Mouse (Mus musculus): ENCODE measurements at regions not wholly inside any gene's neighbourhood (a gene's known extent, or its start where the extent isn't known, plus 50 kb on each side); places are given as distances from the start of the nearest gene placed in this dataset.

- no peak for DNase-seq
Measured at GRCm38 (mm10) chr4:94188354-94188753, 368.0 kb upstream of the Gm10306 start.

GRCm38 (mm10) chr4:94188888-94189287 is 367.5 kb upstream of the Gm10306 start:
- peak; percentile 8 for DNase-seq

- no peak for DNase-seq
Measured at GRCm38 (mm10) chr4:94190940-94191339, 365.4 kb upstream of the Gm10306 start.

DNA sequence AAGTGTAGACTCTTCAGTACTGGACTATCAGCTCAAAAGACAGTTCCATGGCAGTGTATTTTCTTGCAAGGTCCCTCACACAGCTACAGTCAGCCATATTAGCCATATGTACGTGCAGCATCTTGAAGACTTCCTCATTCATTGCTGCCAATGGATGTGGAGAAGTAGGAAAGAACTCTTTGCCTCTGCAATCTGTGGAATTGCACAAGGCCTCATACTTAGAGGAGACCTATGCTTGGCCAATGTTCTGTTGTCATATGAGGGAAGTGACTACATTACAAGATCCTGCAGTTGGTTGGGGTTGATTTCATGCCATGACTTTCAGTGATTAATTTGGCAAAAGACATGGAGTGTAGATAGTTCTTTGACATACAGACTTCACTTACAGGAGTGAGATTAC is 340.1 kb upstream of the Gm10306 start:
- no peak for DNase-seq

DNA sequence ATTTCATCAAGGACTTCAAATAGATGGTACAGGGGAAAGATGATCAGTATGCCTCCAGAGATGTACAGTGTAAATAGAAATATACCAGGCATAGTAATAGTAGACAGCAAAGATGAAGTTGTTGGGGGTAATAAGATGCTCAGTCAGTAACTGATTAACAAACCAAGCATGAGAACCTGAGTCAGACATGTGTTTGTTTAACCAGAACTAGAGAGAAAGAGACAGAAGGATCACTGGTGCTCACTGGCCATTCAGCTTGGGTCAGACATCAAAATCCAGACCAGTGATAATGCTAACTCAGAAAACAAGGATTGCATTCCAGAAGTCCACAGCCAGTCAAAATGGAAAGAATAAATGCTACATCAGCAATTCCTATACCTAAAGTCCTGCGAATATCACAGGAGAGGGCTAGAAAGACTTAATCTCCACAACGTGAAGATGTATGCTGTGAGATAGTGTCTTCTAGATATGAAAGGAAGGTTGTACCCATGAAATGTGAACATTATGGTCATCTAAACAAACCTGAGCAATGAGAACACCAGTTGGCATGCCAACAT is 320.6 kb upstream of the Gm10306 start:
- DNase-seq: no peak

- no peak for DNase-seq
Measured at GRCm38 (mm10) chr4:94256026-94256425, 300.3 kb upstream of the Gm10306 start.

DNA sequence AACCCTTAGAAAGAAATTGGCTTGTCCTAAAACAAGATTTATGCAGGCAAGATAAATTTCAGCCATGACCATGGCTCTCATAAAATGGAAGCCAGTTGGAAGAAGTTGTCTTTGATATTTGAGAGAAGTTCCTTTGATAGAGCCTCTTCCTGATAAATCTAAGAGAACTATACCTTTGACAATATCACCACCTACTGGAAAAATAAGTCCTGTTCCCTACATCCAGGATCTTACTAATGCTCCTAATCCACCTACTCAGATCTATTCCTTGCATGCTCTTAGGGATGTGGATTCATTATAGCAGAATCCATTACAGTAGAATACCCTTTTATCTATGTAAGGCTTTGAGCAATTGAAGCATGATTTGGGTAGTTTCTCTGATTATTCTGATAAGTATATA is 295.2 kb upstream of the Gm10306 start:
- DNase-seq: no peak

DNA sequence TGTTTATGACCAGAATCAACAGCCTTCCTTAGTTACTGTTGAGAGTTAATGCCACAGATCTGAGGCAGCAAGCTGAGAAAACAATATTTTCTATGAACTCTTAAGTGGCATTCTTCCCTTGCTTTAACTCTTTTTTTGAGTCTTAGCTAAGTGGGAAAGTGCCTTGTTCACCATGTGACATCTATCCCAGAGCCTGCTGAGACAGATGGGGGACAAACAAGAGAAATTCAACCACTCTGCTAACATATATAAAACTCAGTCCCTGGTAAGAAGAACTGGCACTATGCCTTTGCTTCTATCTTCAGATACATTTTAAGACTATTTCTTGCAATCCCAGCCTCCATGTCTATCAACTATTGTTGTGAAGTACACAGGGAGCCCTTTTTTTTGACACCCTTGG is 274.6 kb upstream of the Gm10306 start:
- no peak for DNase-seq

DNA sequence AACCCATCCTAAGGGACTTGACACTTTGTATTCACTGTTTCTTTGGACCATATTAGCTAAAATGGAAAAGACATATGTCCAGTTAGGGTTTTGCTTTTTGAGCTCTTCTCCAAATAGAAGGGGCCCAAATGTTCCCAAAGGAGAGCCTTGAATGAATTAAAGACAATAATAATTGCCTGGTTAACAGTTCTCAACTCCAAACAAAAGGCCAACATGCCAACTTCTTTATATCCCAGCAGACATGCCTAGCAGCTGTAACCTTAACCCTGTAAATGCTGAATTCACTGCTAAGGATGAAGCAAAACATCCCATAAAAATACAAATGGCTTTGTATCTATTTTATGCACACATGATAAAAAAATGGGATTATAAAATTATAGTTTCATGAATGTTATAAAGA is 264.2 kb upstream of the Gm10306 start:
- no peak for DNase-seq

- DNase-seq: no peak
Measured at GRCm38 (mm10) chr4:94317298-94317697, 239.0 kb upstream of the Gm10306 start.

- no peak for DNase-seq
Measured at GRCm38 (mm10) chr4:94326759-94327158, 229.6 kb upstream of the Gm10306 start.

GRCm38 (mm10) chr4:94343331-94343730 is 213.0 kb upstream of the Gm10306 start:
- DNase-seq: peak in 1 of 2 experiments; percentile 19

- no peak for DNase-seq
Measured at GRCm38 (mm10) chr4:94349273-94349672, 207.1 kb upstream of the Gm10306 start.

GRCm38 (mm10) chr4:94356982-94357381 is 199.4 kb upstream of the Gm10306 start:
- DNase-seq: no peak

- no peak for DNase-seq
Measured at GRCm38 (mm10) chr4:94360810-94361527, 195.4 kb upstream of the Gm10306 start.

- no peak for DNase-seq
Measured at GRCm38 (mm10) chr4:94361528-94362217, 194.7 kb upstream of the Gm10306 start.

DNA sequence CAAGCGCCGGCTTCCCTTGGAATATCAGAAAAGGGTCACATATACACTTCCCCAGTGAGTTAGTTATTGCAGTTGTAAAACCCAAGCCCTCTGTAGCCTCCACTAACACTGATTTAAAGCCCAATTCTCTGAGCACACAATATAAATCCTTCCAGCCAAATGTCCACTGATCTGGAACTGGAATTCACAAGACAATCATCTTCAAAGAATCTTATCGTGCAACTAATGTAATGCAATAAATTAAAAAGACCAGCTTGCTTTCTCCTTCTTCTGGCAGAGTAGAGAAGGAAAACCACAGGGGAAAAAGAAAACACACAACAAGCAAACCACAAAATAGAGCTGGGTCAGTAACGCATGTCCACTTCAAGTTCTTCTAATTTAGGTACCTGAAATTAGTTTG is 191.0 kb upstream of the Gm10306 start:
- DNase-seq: no peak

DNA sequence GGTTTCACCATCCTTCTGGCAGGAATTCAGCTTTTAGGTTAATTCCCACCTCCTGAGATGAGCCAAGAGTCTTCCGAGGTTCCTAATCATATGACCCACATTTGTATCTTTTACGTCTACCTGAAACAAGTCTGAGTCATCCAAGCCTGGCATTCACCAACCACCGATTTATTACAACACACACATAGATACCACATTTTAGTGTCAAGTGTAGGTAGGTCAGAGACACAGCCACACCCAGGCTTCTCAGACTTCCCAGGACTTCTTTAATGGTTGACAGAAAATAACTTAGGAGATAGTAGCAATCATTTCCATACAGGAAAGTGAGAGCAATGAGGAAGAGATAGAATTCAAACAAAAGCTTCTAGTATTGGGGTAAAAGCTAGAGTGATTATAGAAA is 189.2 kb upstream of the Gm10306 start:
- DNase-seq: no peak

GRCm38 (mm10) chr4:94370981-94371380 is 185.4 kb upstream of the Gm10306 start:
- no peak for DNase-seq

DNA sequence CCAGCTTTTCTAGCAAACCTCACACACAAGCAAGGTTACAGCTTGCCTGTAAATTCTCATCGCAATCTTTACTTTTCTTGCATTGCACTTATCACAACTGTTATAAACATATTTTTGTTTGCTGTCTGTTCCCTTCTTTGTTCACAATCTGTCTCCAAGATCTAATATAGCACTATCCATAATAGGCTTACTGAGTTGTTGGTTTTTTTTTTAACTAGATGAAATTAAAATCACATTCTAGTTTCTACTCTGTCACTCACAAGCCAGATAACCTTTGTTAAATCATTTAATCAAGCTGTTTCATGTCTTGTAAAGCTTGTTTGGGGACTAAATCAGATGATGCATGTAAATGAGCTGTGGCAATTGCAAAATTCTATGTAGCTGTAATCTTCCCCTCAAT is 180.1 kb upstream of the Gm10306 start:
- no peak for DNase-seq

DNA sequence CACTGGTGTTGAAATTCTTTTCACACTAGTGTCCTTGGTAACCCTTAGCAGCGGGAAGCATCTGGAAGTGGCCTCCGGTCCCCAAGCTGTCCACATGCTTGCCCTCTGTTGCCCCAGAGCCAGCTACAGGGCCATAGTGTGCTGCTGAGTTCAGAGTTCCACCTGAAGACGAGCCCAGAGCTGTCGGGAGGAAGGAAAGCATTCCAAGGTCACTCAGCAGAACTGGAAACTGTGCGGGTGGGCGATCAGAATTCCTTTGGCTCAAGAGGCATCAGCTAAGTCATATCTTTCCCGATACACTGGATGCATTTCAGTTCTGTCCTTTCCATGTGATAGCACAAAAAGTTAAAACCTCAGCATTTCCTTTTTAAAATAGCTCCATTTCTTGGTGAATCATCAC is 170.6 kb upstream of the Gm10306 start:
- no peak for DNase-seq

- DNase-seq: no peak
Measured at GRCm38 (mm10) chr4:94388317-94388716, 168.0 kb upstream of the Gm10306 start.

DNA sequence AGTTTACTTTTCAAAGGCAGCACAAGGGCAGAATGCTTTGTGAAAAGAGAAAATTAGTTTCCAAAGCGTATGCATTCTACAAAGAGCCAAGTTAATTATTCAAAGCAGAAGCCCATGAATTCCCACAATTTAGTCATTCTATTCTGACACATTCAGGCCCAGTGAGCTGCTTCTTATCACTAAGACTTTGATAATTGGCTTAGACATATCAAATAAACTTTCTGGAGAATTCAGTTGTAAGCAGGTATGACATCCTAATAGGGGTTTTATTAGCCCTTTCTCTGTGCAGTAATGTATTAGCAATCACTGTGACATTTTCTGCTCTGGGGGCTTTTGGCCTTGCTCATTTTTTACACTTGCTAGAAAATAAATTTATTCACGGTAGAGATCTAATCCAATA is 161.9 kb upstream of the Gm10306 start:
- DNase-seq: no peak

GRCm38 (mm10) chr4:94397284-94397683 is 159.1 kb upstream of the Gm10306 start:
- DNase-seq: no peak
